Mouse (Mus musculus) right cerebral cortex, postnatal 10 days (tissue): ENCODE results near the gene Sec24d.

ENCODE experiments used
- DNase-seq, 2 experiments: peaks; one replicate each; pipeline ENCODE4 v3.0.0; 2021; ENCODE audit warnings: low spot score in 2 of 2

Sec24d gene

DNA sequence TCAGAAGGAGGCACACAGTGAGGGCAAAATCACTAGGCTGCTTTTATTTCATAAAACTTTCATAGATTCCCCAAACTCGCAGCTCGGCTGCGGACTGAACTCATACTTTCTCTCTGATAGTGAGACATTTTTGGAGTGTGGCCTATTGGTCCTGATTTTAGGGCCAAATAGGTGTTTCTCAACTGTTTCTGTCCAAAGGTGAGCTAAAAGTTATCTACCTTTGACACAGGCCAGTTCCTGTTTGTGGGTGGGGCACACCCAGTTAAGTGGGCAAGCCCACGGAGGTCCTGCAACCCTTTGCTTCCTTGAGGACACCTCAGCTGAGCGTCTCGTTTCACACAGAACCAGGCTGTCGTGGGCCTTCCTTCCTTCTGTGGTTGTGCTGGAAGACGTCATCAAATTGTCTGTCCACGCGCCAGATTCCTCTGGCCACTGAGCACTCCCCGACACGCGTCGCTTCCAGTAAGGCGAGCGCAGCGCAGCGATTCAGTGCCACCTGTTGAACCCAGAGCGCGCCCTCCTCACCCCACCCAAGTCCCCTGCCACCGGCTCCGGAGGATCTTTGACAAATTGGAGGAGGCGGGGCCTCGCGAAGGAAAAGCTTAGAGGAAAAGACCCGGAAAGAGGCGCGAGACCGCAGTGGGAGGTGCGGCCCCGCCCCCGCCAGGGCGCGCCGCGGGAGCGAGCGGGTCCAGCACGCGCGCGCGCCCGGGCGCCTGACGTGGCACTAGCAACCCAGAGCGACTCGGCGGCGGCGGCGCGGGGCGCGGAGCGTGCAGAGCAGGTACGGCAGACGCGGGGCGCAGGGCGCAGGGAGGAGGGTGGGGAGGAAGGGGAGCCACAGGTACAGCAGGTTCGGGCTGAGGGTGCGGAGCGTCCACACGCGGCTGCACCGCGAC, at the start of gene Sec24d:
Sec24d (plus strand) TSS at position 703 of the 899 bp plus-strand sequence.
- peak; percentile 87 for DNase-seq

DNA sequence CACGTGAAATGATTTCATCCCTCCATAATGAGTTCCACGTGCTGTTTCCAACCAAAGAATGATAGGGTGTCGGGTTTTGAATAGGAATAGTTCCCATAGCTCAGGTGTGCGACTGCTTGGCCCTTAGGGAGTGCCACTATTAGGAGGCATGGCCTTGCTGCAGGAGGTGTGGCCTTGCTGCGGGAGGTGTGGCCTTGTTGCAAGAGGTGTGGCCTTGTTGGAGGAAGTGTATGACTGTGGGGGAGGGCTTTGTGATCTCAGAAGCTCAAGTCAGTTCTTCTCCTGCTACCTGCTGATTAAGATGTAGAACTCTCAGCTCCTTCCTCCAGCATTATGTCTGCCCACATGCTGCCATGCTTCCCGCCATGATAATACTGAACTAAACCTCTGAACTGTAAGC, 48.6 kb upstream of the Sec24d start:
- no peak for DNase-seq

GRCm38 (mm10) chr3:123227276-123227675, 40.0 kb upstream of the Sec24d start:
- DNase-seq, result no peak

- DNase-seq, result no peak
Observed at GRCm38 (mm10) chr3:123231639-123232038, 35.6 kb upstream of the Sec24d start.

GRCm38 (mm10) chr3:123234191-123234836, 32.9 kb upstream of the Sec24d start:
- peak; percentile 41 to 42 for DNase-seq

DNA sequence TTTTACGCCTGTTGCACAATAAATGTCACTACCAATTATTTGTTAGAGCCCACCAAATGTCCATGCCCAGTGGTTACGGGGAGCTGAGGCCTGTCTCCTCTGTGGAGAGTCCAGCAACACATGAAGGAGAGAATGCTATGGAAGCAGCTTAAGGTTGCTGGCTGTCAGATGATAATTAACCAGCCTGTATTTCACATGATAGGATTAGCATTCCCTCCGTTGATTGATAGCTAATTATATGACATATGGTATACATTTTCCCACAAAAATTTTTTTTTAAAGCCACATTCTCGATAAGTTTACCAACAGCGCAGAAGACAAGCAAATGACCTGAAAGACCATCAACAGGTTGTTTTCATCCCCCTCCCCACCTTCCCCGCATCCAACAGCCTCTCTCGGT, 31.8 kb upstream of the Sec24d start:
- DNase-seq, result no peak

DNA sequence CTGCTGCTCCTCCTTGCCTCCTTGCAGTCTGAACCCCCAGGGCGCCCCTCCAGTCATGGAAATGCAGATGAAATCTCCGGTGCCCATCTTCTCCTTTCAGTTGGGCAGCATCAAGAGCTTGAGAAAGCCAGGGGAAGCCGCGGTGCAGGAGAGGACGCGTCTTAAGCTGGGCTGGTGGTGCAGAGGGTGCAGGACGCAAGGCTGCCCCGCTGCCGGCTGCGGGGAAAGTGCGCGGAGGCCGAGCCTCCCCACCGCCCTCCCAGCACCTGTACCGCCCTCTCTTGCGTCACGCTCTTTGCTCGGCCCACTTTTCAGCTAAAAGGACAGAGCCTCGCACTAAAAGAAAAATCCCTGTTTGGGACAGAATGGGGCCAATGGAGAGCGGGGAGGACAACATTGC, 31.3 kb upstream of the Sec24d start, which contains the start of gene Synpo2:
Synpo2 (minus strand) TSS at position 229 of the 400 bp plus-strand sequence.
- peak; percentile 46 to 53 for DNase-seq

- DNase-seq, result no peak
Observed at GRCm38 (mm10) chr3:123237039-123237438, 30.2 kb upstream of the Sec24d start.

GRCm38 (mm10) chr3:123237446-123237845, 29.8 kb upstream of the Sec24d start:
- no peak for DNase-seq

DNA sequence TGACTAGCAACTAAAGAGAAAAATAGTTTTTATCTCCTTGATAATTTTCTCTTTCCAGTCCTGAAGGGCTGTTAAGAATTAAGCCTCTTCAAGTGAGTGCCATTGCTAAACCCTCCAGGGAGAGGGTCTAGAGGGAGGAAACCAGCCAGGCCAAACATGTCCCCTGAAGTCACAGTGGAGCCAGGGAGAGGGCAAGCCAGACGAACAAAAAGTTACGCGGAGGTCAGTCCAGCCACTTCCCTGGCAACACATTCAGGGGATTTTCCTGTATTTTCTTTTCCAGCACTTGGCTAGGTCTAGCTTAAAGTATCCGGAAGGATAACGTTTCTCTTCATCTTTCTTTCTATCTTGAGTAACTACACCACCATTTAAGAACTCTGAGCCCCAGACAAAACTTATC, 22.9 kb upstream of the Sec24d start:
- no peak for DNase-seq

GRCm38 (mm10) chr3:123245646-123246045, 21.6 kb upstream of the Sec24d start:
- no peak for DNase-seq

GRCm38 (mm10) chr3:123256181-123257101, 10.8 kb upstream of the Sec24d start:
- DNase-seq, result no peak

DNA sequence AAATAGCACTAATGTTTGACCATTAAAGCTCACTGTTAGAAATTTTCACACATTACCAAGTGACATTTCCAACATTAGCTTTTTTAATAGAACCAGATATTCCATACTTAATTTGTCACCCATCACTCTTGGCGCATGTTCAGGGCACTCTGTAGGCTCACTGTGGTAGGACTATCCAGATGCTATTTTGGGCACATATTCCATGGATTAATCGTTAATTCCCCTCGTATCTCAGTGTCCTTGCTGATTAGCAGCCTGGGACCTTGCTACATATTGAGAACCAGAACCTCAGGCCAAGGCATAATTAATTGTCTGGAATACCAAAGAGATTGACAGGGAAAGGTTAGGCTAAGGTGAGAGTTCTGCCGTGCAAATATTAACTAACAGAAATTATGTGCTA, 8.5 kb upstream of the Sec24d start:
- DNase-seq, result no peak

GRCm38 (mm10) chr3:123264706-123265105, 2.5 kb upstream of the Sec24d start:
- DNase-seq, result peak; percentile 35 to 39

- peak; percentile 66 to 75 for DNase-seq
Observed at GRCm38 (mm10) chr3:123267741-123268201, 516 bp downstream of the Sec24d start.

GRCm38 (mm10) chr3:123282866-123283615, 15.8 kb downstream of the Sec24d start:
- DNase-seq, result no peak

- no peak for DNase-seq
Observed at GRCm38 (mm10) chr3:123284284-123284683, 17.0 kb downstream of the Sec24d start.

- no peak for DNase-seq
Observed at GRCm38 (mm10) chr3:123285649-123286048, 18.4 kb downstream of the Sec24d start.

GRCm38 (mm10) chr3:123288856-123289570, 21.8 kb downstream of the Sec24d start:
- DNase-seq, result no peak

DNA sequence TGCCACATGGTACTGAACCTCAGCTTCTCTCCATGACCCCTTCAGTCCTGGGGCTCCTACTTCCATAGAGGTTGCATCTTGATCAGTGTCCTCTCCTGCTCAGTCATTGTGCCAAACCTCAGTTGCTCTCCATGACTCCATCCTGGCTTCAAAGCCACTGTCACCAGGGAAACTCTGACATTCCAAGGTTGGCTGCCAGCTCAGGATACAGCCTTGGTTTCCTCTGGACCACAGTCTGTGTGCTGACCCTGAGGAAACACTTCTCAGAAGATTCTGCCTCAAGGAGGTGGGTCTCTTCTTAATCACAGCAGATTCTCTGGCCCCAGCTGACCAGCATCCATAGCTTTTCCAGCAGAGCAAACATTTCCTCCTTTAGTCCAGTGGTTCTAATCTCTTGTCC, 24.4 kb downstream of the Sec24d start:
- DNase-seq, result no peak
